8 mouse cellular contexts compared by ENCODE assay signal in genomic region chr8:70720739-70721138, GRCm38 (mm10). TPM values are rescaled to one million over a fixed set of nuclear protein-coding genes. Genes with fewer than 3 reads are reported as not detected.
A peak's percentile ranks its signal among the peaks of the same experiment; 100 is the strongest.
DNase-seq lines count a peak whose midpoint lies in the region; ATAC-seq and TF ChIP-seq lines count a peak whose summit lies in the region.
"Had no signal": no experiment of that assay in that cellular context is flagged by ENCODE, and none has a peak within 500 bp of the region (broad histone marks: within the 10 kb centered on the region; RNA-seq: fewer than 3 reads in every experiment).

No protein-coding gene starts in this region.

- peaks cover 21% of the 10 kb centered on the region for H3K27me3 ChIP-seq in embryonic facial prominence, embryonic 10.5 days (replicated peaks; ENCODE audit: low read depth, poor library complexity, severe bottlenecking)
- 0 out of 2 replicates have a peak, but pooled peaks cover 8% of the 10 kb centered on the region for H3K27me3 ChIP-seq in heart, postnatal 0 days (ENCODE audit: control insufficient read depth, insufficient read depth, low read length)

- no peak overlapping the region for H3K27ac ChIP-seq in embryonic facial prominence, embryonic 10.5 days (replicated peaks)
- no peak overlapping the region for H3K27ac ChIP-seq in heart, postnatal 0 days (ENCODE audit: low read depth)
- H3K27ac ChIP-seq: limb, embryonic 15.5 days had no signal

- peak; percentile 96 for TF ChIP-seq CTCF in heart, postnatal 0 days (IDR thresholded peaks at IDR 0.05; ENCODE audit: low read depth)

- TF ChIP-seq EP300 in heart, postnatal 0 days (IDR thresholded peaks at IDR 0.05; ENCODE audit: low read depth), result no peak

- H3K36me3 ChIP-seq in embryonic facial prominence, embryonic 10.5 days (replicated peaks), result no peaks in the 10 kb centered on the region
- no peaks in the 10 kb centered on the region for H3K36me3 ChIP-seq in heart, postnatal 0 days (replicated peaks; ENCODE audit: control insufficient read depth, insufficient read depth, low read length)
- H3K36me3 ChIP-seq: limb, embryonic 15.5 days had no signal

- no peak overlapping the region for H3K4me3 ChIP-seq in embryonic facial prominence, embryonic 10.5 days
- H3K4me3 ChIP-seq in heart, postnatal 0 days (ENCODE audit: low read depth, low read length), result no peak overlapping the region
- H3K4me3 ChIP-seq: limb, embryonic 15.5 days had no signal

- WGBS in embryonic facial prominence, embryonic 10.5 days, result 5% methylated on average over 3 of the region's 3 CpGs
- WGBS in heart, postnatal 0 days, result 1% methylated on average over 3 of the region's 3 CpGs

- H3K9me3 ChIP-seq in embryonic facial prominence, embryonic 10.5 days, result no peaks in the 10 kb centered on the region
- no peaks in the 10 kb centered on the region for H3K9me3 ChIP-seq in heart, postnatal 0 days (replicated peaks; ENCODE audit: control insufficient read depth, low read length)
- H3K9me3 ChIP-seq: limb, embryonic 15.5 days had no signal

- ATAC-seq in heart, postnatal 0 days (ENCODE audit: insufficient read depth, low read depth), result peak; percentile 62; the same call in 1 of the 2 replicates

- H3K4me2 ChIP-seq in heart, postnatal 0 days (ENCODE audit: low read depth, low read length), result no peak overlapping the region
- H3K4me2 ChIP-seq: limb, embryonic 15.5 days had no signal

- no peak overlapping the region for H3K9ac ChIP-seq in heart, postnatal 0 days (replicated peaks; ENCODE audit: low read depth, low read length)
- H3K9ac ChIP-seq: limb, embryonic 15.5 days had no signal

- peaks cover 8% of the 10 kb centered on the region for H3K4me1 ChIP-seq in embryonic facial prominence, embryonic 10.5 days
- no peaks in the 10 kb centered on the region for H3K4me1 ChIP-seq in heart, postnatal 0 days (ENCODE audit: control insufficient read depth, insufficient read depth)

- peak; percentile 88 for DNase-seq in ES-CJ7 (ENCODE audit: low read depth, low spot score)
- DNase-seq in adrenal gland, adult 2 months, result peak; percentile 70
- peak; percentile 78 for DNase-seq in embryonic facial prominence, embryonic 10.5 days (ENCODE audit: low spot score)
- DNase-seq in heart, postnatal 0 days (ENCODE audit: low spot score), result peak; percentile 43
- DNase-seq in layer of hippocampus, postnatal 36 days, result peak; percentile 78 to 83
- DNase-seq in mesoderm, embryonic 11.5 days (ENCODE audit: low read depth, low spot score), result peak; percentile 86
- DNase-seq in skeletal muscle tissue, adult 2 months (ENCODE audit: low read depth, low spot score), result peak; percentile 71

RNA-seq across cellular contexts. Expression of gene Gm3336, which starts 2.4 kb away (rescaled TPM):
- total RNA-seq in adrenal gland, adult 2 months (2021), result under 1 TPM in 1 of 2 experiments, not detected in 1; 0.69 TPM
- polyA plus RNA-seq in adrenal gland, adult 2 months (2012; rRNA removed), result 0.51 and 0.97 TPM in 2 replicates
- not detected in 2 replicates for polyA plus RNA-seq in embryonic facial prominence, embryonic 10.5 days (2016; fragmentation: Nextera tagmentation; extraction: Ambion mirVana)
- not detected in 2 replicates for total RNA-seq in heart, postnatal 0 days (2014; rRNA removed; ENCODE audit: low replicate concordance)
- not detected in 2 replicates for polyA plus RNA-seq in heart, postnatal 0 days (2015; fragmentation: Nextera tagmentation; extraction: Ambion mirVana)
- total RNA-seq in layer of hippocampus, postnatal 36 days (2021), result not detected
- polyA plus RNA-seq: limb, embryonic 15.5 days had no signal

RNA-seq across cellular contexts. Expression of gene Pde4c, which starts 2.8 kb away (rescaled TPM):
- 1 to 10 TPM in 1 of 2 experiments, under 1 TPM in 1; 0.76 to 1.0 TPM for total RNA-seq in adrenal gland, adult 2 months (2021)
- 2.9 and 3.3 TPM in 2 replicates for polyA plus RNA-seq in adrenal gland, adult 2 months (2012; rRNA removed)
- polyA plus RNA-seq in embryonic facial prominence, embryonic 10.5 days (2016; fragmentation: Nextera tagmentation; extraction: Ambion mirVana), result 0.20 and 0.69 TPM in 2 replicates
- total RNA-seq in heart, postnatal 0 days (2014; rRNA removed; ENCODE audit: low replicate concordance), result 0.42 and 1.2 TPM in 2 replicates
- polyA plus RNA-seq in heart, postnatal 0 days (2015; fragmentation: Nextera tagmentation; extraction: Ambion mirVana), result 0.44 and 0.56 TPM in 2 replicates
- total RNA-seq in layer of hippocampus, postnatal 36 days (2021), result 1 to 10 TPM; 1.5 to 2.4 TPM

RNA-seq across cellular contexts. Expression of gene Iqcn, which starts 17.5 kb away (rescaled TPM):
- under 1 TPM in 1 of 2 experiments, not detected in 1; 0.12 TPM for total RNA-seq in adrenal gland, adult 2 months (2021)
- 0.25 and 0.28 TPM in 2 replicates for polyA plus RNA-seq in adrenal gland, adult 2 months (2012; rRNA removed)
- polyA plus RNA-seq in embryonic facial prominence, embryonic 10.5 days (2016; fragmentation: Nextera tagmentation; extraction: Ambion mirVana), result 0.05 TPM in 1 of 2 replicates, not detected in the other
- total RNA-seq in heart, postnatal 0 days (2014; rRNA removed; ENCODE audit: low replicate concordance), result not detected in 2 replicates
- polyA plus RNA-seq in heart, postnatal 0 days (2015; fragmentation: Nextera tagmentation; extraction: Ambion mirVana), result not detected in 2 replicates
- under 1 TPM; 0.08 to 0.10 TPM for total RNA-seq in layer of hippocampus, postnatal 36 days (2021)

RNA-seq across cellular contexts. Expression of gene Jund, which starts 22.0 kb away (rescaled TPM):
- 100 to 1,000 TPM; 214 to 246 TPM for total RNA-seq in adrenal gland, adult 2 months (2021)
- polyA plus RNA-seq in adrenal gland, adult 2 months (2012; rRNA removed), result 1,009 and 1,256 TPM in 2 replicates
- polyA plus RNA-seq in embryonic facial prominence, embryonic 10.5 days (2016; fragmentation: Nextera tagmentation; extraction: Ambion mirVana), result 58.7 and 61.7 TPM in 2 replicates
- 322 and 503 TPM in 2 replicates for total RNA-seq in heart, postnatal 0 days (2014; rRNA removed; ENCODE audit: low replicate concordance)
- 45.9 and 49.5 TPM in 2 replicates for polyA plus RNA-seq in heart, postnatal 0 days (2015; fragmentation: Nextera tagmentation; extraction: Ambion mirVana)
- total RNA-seq in layer of hippocampus, postnatal 36 days (2021), result 100 to 1,000 TPM; 157 to 183 TPM

RNA-seq across cellular contexts. Expression of gene Rab3a, which starts 33.7 kb away (rescaled TPM):
- 10 to 100 TPM; 49.1 to 85.5 TPM for total RNA-seq in adrenal gland, adult 2 months (2021)
- polyA plus RNA-seq in adrenal gland, adult 2 months (2012; rRNA removed), result 141 and 152 TPM in 2 replicates
- 13.6 and 16.2 TPM in 2 replicates for polyA plus RNA-seq in embryonic facial prominence, embryonic 10.5 days (2016; fragmentation: Nextera tagmentation; extraction: Ambion mirVana)
- total RNA-seq in heart, postnatal 0 days (2014; rRNA removed; ENCODE audit: low replicate concordance), result 21.4 and 40.3 TPM in 2 replicates
- polyA plus RNA-seq in heart, postnatal 0 days (2015; fragmentation: Nextera tagmentation; extraction: Ambion mirVana), result 32.7 and 32.8 TPM in 2 replicates
- total RNA-seq in layer of hippocampus, postnatal 36 days (2021), result 100 to 1,000 TPM; 729 to 765 TPM
